Mouse (Mus musculus) testis, adult 2 months (tissue): ENCODE measurements around the gene Prkce. TPM values are rescaled to one million over a fixed set of nuclear protein-coding genes. Genes with fewer than 3 reads are reported as not detected.

ENCODE experiments used
- H3K27ac ChIP-seq: fragments of 200-500 bp; 2 replicates; pipeline ENCODE4 v1.5.1; 2012; ENCODE audit warnings: low read depth, low read length; ENCODE audit not compliant: control insufficient read depth, insufficient read depth
- H3K27me3 ChIP-seq: fragments of 200-500 bp; 2 replicates; pipeline ENCODE4 v1.6.1; 2012; ENCODE audit warnings: mild to moderate bottlenecking, low read length, moderate library complexity; ENCODE audit not compliant: control insufficient read depth, insufficient read depth
- H3K36me3 ChIP-seq: fragments of 200-500 bp; 2 replicates; pipeline ENCODE4 v1.6.1; 2012; ENCODE audit warnings: mild to moderate bottlenecking, low read length; ENCODE audit not compliant: control insufficient read depth, insufficient read depth
- H3K4me1 ChIP-seq: fragments of 200-500 bp; 2 replicates; pipeline ENCODE4 v1.6.1; 2012; ENCODE audit warnings: low read length; ENCODE audit not compliant: control insufficient read depth, insufficient read depth
- H3K4me3 ChIP-seq: fragments of 200-500 bp; 2 replicates; pipeline ENCODE4 v1.5.1; 2012; ENCODE audit warnings: low read depth, mild to moderate bottlenecking, low read length, moderate library complexity, mixed read lengths; ENCODE audit not compliant: control insufficient read depth
- CTCF ChIP-seq: fragments of 200-500 bp; IDR thresholded peaks from 2 replicates; pipeline ENCODE4 v1.5.1; 2012; ENCODE audit warnings: low read depth, mild to moderate bottlenecking, inconsistent platforms, low read length, moderate library complexity; ENCODE audit not compliant: control insufficient read depth, insufficient read depth, insufficient replicate concordance
- POLR2A ChIP-seq: fragments of 200-500 bp; IDR thresholded peaks from 2 replicates; pipeline ENCODE4 v1.6.1; 2012; ENCODE audit warnings: low read depth, mild to moderate bottlenecking, inconsistent platforms, low read length, moderate library complexity; ENCODE audit not compliant: control insufficient read depth
- polyA plus RNA-seq: library from polyadenylated mRNA; depleted of rRNA; stranded (reverse); fragments of >200 nt; gene quantifications from 2 replicates; pipeline ENCODE4 v1.2.3, GENCODE M21; 2012

The Prkce gene
- polyA plus RNA-seq, 1 experiment, result 1.2 TPM

- no peaks in the 10 kb centered on the region; the same call in 1 of the 2 replicates for H3K4me1 ChIP-seq
- H3K27ac ChIP-seq, result no peak overlapping the region
- no peaks in the 10 kb centered on the region for H3K27me3 ChIP-seq
- H3K36me3 ChIP-seq, result no peaks in the 10 kb centered on the region
- no peak overlapping the region for H3K4me3 ChIP-seq
- TF ChIP-seq CTCF, result no peak
- TF ChIP-seq POLR2A, result no peak
Measured at GRCm38 (mm10) chr17:86334990-86335389, 167.4 kb downstream of the Prkce start.

- no peaks in the 10 kb centered on the region for H3K4me1 ChIP-seq
- no peaks in the 10 kb centered on the region for H3K36me3 ChIP-seq
- no peak overlapping the region for H3K27ac ChIP-seq
- TF ChIP-seq CTCF (no peak), POLR2A (no peak)
- no peak overlapping the region for H3K4me3 ChIP-seq
- H3K27me3 ChIP-seq, result no peaks in the 10 kb centered on the region
Measured at GRCm38 (mm10) chr17:86336652-86337073, 169.1 kb downstream of the Prkce start.

GRCm38 (mm10) chr17:86337076-86337475, 169.5 kb downstream of the Prkce start:
- TF ChIP-seq CTCF (no peak), POLR2A (no peak)
- no peaks in the 10 kb centered on the region for H3K36me3 ChIP-seq
- no peak overlapping the region for H3K4me3 ChIP-seq
- H3K27me3 ChIP-seq, result no peaks in the 10 kb centered on the region
- H3K27ac ChIP-seq, result no peak overlapping the region
- H3K4me1 ChIP-seq, result no peaks in the 10 kb centered on the region

GRCm38 (mm10) chr17:86338328-86338727, 170.7 kb downstream of the Prkce start:
- Histone ChIP-seq H3K27me3 (no peaks in the 10 kb centered on the region), H3K4me1 (no peaks in the 10 kb centered on the region), H3K4me3 (no peak overlapping the region), H3K36me3 (no peaks in the 10 kb centered on the region), H3K27ac (no peak overlapping the region)
- TF ChIP-seq CTCF (no peak), POLR2A (no peak)

- TF ChIP-seq POLR2A (no peak), CTCF (no peak)
- H3K27ac ChIP-seq, result no peak overlapping the region
- no peak overlapping the region for H3K4me3 ChIP-seq
- no peaks in the 10 kb centered on the region for H3K36me3 ChIP-seq
- no peaks in the 10 kb centered on the region for H3K27me3 ChIP-seq
- no peaks in the 10 kb centered on the region for H3K4me1 ChIP-seq
Measured at GRCm38 (mm10) chr17:86344032-86344431, 176.4 kb downstream of the Prkce start.

GRCm38 (mm10) chr17:86345234-86346005, 177.8 kb downstream of the Prkce start:
- Histone ChIP-seq H3K27ac (no peak overlapping the region), H3K4me3 (no peak overlapping the region), H3K27me3 (no peaks in the 10 kb centered on the region), H3K4me1 (no peaks in the 10 kb centered on the region), H3K36me3 (no peaks in the 10 kb centered on the region)
- TF ChIP-seq POLR2A (no peak), CTCF (no peak)

GRCm38 (mm10) chr17:86350236-86350635, 182.7 kb downstream of the Prkce start:
- TF ChIP-seq CTCF (no peak), POLR2A (no peak)
- Histone ChIP-seq H3K36me3 (no peaks in the 10 kb centered on the region), H3K27me3 (no peaks in the 10 kb centered on the region), H3K4me1 (no peaks in the 10 kb centered on the region), H3K27ac (no peak overlapping the region), H3K4me3 (no peak overlapping the region)
